Mouse (Mus musculus) erythroid progenitor cell, adult 5-6 weeks (primary cell): Measurements from ENCODE around the gene Ticrr. TPM values are rescaled to one million over a fixed set of nuclear protein-coding genes. Genes with fewer than 3 reads are reported as not detected.
A peak's percentile ranks its signal among the peaks of the same experiment; 100 is the strongest.

ENCODE experiments used
- ATAC-seq: replicated peaks from 2 replicates; pipeline ENCODE4 v1.8.0; 2016; ENCODE audit warnings: moderate number of reproducible peaks, mild to moderate bottlenecking, moderate TSS enrichment, inconsistent platforms; ENCODE audit not compliant: poor library complexity, low FRiP score, severe bottlenecking
- total RNA-seq, 2 experiments: library from RNA; stranded (forward) in 1 of 2; stranded (reverse) in 1 of 2; fragments of 150-400 nt in 1 of 2; fragments of 186-747, 209-891 nt in 1 of 2; gene quantifications; 2 replicates each; pipeline versions ENCODE4 v1.2.3 to v1.2.4; 2015 to 2017; ENCODE audit warnings: low replicate concordance in 2 of 2

The Ticrr gene
- 52.3 and 68.3 TPM in 2 replicates for total RNA-seq (2015; ENCODE audit: low replicate concordance)
- 52.8 and 65.1 TPM in 2 replicates for total RNA-seq (2017; ENCODE audit: low replicate concordance)

GRCm38 (mm10) chr7:79659578-79660290 is at the start of gene Ticrr:
Ticrr (plus strand) TSS chr7:79660196.
- ATAC-seq = peak; percentile 98

GRCm38 (mm10) chr7:79611901-79612300 is 48.1 kb upstream of the Ticrr start:
- no peak for ATAC-seq

GRCm38 (mm10) chr7:79612783-79613182 is 47.2 kb upstream of the Ticrr start:
- no peak for ATAC-seq

- ATAC-seq = no peak
Observed at GRCm38 (mm10) chr7:79613314-79613713, 46.7 kb upstream of the Ticrr start.

- ATAC-seq = no peak
Observed at GRCm38 (mm10) chr7:79615008-79615407, 45.0 kb upstream of the Ticrr start.

DNA sequence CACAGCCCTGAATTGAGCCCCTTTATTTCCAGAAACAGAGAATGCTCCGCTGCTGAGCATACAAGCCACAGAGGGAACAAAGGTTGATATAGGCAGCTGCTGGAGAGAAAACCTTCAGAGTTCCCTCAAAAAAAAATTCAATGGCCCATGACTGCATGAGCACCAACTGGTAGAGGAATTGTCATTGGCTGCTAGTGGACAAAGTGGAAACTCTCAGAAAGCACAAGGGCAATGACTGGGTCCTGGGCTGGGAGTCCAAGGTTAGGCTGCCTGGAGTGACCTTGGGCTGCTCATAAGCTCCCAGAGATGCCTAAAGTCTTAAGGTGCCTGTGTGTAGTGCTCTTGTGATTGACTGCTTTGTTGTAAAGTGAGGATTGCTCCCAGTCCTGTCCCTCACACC is 44.1 kb upstream of the Ticrr start:
- ATAC-seq = no peak

- ATAC-seq = no peak
Observed at GRCm38 (mm10) chr7:79617418-79617817, 42.6 kb upstream of the Ticrr start, which contains the start of gene Rhcg. Rhcg (minus strand) TSS chr7:79617657.

- ATAC-seq = no peak
Observed at GRCm38 (mm10) chr7:79619493-79619892, 40.5 kb upstream of the Ticrr start.

GRCm38 (mm10) chr7:79623086-79623485 is 36.9 kb upstream of the Ticrr start:
- no peak for ATAC-seq

DNA sequence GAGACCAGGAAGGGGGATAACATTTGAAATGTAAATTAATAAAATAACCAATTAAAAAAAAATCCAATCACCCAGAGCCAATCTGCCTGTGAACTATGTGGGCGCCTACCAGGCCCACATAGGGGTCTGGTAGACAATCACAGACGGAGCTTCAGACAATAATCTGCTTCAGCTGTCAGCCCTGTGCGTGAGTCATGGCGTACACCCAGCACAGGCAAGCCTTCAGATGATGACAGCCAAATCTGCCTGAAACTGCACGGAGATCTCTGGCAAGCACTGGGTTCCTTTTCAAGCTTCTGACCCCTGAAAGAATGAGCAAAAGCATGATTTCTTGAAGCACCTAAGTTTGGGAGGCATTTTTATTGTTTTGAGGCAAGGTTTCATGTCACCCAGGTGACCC is 33.8 kb upstream of the Ticrr start:
- no peak for ATAC-seq

GRCm38 (mm10) chr7:79628271-79628913 is 31.6 kb upstream of the Ticrr start:
- no peak for ATAC-seq

DNA sequence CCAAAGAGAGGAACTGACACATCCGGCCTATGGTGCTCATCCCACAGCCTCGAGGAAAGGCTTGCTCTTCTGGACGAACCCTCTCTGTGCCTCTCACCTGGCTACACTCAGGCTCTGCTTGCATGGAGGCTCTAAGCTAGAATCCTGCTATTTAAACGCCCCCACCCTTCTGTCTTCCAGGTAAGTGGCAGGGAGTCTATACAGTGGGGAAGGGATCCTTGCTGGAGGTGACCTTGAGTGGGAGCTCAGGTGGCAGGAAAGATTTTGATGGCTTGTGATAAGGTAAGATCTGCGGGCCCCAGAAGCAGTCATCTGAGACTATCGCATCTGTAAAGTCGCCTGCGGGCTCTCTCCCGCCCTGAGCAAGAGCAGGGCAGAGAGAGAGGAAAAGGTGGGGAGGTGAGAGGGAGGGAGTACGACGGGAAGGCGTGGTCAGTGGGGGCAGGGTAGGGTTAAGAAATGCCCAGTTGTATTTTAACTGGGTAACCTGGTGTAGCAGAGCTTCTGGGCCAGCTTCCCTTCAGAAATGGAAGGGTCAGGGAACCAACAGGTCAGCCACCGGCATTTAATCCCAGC is 28.1 kb upstream of the Ticrr start:
- ATAC-seq = no peak

GRCm38 (mm10) chr7:79647233-79647632 is 12.8 kb upstream of the Ticrr start:
- ATAC-seq = no peak

GRCm38 (mm10) chr7:79649005-79649404 is 11.0 kb upstream of the Ticrr start:
- no peak for ATAC-seq

DNA sequence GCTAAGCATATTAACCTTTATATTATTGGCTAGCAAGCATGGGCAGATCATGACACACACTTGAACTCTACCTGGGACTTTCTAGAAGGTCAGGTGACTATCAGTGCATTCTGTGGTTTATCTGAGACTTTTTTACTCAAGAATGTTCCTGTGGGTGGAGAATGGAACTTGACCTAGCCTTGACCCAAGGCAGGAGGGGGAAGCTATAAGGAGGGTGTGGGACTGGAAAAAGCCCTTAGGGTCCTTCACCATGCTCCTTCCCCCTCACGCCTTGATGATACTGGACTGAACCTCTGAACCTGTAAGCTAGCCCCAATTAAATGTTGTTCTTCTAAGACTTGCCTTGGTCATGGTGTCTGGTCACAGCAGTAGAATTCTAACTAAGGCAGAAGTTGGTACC is 5.8 kb upstream of the Ticrr start:
- no peak for ATAC-seq

- no peak for ATAC-seq
Observed at GRCm38 (mm10) chr7:79654586-79654985, 5.4 kb upstream of the Ticrr start.

DNA sequence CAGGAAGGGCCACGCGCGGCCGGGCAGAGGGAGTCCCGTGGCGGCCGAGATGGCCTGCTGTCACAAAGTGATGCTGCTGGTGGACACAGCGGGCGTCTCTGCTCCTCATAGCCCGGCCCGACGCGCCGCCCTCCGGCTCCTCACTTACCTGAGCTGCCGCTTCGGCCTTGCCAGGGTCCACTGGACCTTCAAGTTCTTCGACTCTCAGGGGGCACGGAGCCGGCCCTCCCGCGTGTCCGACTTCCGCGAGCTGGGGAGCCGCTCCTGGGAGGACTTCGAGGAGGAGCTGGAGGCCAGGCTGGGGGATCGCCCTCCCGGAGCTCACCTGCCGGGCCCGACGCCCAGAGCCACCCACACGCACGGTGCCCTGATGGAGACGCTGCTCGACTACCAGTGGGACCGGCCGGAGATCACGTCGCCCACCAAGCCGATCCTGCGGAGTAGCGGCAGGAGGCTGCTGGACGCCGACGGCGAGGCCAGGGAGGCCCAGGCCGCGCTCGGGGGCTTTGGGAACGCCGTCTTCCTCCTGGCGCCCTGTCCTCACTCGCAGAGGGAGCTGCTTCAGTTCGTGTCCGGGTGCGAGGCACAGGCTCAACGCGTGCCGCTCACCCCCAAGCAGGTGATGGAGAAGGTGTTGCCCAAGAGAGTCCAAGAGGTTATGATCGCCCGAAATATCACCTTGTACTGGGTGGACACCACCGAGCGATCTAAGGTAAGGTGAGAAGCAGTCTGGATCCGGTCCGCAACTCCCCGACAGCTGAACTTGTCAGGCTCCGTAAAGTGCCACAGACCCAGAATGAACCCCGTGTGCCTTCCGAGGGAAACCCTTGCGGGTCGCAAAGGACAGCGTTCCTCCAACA is 525 bp downstream of the Ticrr start:
- peak; percentile 22; the same call in 1 of the 2 replicates for ATAC-seq

DNA sequence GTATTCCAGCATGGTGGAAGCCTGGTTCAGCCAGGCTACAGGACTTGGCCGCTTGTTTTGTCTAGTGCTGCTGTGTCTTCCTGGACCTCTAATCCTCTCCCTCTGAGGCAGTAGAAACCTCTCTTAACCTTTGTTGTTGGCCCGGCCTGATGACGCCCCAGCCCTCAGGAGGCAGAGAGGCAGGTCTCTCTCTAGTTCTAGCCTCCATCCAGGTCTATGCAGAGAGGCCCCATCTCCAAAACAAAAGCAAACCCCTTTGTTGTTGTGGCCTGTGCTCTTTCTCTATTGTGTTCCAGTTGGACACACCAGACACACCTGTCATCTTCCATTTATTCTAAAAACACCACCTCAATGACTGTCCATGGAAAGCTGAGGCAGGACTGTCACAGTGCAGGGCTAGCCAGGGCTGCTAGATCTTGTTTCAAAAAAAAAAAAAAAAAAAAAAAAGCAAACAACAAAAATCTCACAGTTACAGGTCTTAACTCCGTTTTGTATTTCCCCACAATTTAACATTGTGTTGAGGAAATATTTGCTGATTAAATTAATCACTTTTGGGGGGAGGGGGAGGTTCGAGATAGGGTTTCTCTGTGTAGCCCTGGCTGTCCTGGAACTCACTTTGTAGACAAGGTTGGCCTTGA is 1.4 kb downstream of the Ticrr start:
- no peak for ATAC-seq

DNA sequence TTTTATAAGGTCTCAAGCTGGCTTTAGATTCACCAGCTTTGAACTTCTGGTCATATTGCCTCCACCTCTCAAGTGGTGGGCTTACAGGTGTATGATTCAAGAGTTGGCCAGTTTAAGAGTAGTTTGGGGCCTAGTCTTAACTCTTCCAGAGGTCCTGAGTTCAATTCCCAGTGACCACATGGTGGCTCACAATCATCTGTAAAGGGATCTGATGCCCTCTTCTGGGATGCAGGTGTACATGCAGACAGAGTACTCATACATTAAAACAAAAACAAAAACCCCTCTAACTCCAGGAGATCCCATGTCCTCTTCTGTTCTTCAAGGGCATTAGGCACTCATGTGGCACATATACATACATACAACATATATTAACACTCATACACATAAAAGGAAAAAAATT is 6.7 kb downstream of the Ticrr start:
- no peak for ATAC-seq
